Mouse (Mus musculus): ENCODE measurements at regions not wholly inside any gene's neighbourhood (a gene's known extent, or its start where the extent isn't known, plus 50 kb on each side); places are given as distances from the start of the nearest gene placed in this dataset.

DNA sequence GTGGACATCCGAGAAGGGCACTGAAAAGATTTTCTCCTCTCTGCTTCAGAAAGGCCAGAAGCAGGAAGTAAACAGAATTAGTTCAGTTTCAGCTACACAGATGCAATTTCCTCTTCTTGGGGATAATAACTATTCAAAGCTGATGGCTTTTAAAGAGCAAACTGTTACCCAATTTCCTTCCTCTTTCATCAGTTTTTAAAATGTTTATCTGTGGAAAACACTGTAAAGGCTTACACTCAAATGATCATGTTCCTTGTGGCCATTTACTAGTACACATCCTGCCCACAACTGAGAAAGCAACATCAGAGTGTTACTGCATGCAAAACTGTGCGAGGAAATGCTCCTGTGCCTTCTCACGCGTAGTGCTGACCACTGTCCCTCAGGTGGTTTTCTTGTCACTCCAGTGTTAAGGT, 137.5 kb downstream of the Fam174a start:
- TF ChIP-seq CTCF (IDR thresholded peaks at IDR 0.05; ENCODE audit: low read depth, low read length) (no peak), POLR2A (IDR thresholded peaks at IDR 0.05; ENCODE audit: borderline replicate concordance, low read depth, low read length) (no peak)

Measured in bone marrow macrophage, adult 2 months (primary cell).